Mouse (Mus musculus): Measurements from ENCODE around the gene Rnf113a1. TPM values are rescaled to one million over a fixed set of nuclear protein-coding genes. Genes with fewer than 3 reads are reported as not detected.
A peak's percentile ranks its signal among the peaks of the same experiment; 100 is the strongest.
"Not testable (repeated sequence)": the region's sequence is repeated elsewhere in the genome, so short reads cannot be mapped to it uniquely, and the experiment has no call there.

Rnf113a1 gene
- polyA plus RNA-seq (2012; rRNA removed) = 1.9 and 2.1 TPM in 2 replicates

DNA sequence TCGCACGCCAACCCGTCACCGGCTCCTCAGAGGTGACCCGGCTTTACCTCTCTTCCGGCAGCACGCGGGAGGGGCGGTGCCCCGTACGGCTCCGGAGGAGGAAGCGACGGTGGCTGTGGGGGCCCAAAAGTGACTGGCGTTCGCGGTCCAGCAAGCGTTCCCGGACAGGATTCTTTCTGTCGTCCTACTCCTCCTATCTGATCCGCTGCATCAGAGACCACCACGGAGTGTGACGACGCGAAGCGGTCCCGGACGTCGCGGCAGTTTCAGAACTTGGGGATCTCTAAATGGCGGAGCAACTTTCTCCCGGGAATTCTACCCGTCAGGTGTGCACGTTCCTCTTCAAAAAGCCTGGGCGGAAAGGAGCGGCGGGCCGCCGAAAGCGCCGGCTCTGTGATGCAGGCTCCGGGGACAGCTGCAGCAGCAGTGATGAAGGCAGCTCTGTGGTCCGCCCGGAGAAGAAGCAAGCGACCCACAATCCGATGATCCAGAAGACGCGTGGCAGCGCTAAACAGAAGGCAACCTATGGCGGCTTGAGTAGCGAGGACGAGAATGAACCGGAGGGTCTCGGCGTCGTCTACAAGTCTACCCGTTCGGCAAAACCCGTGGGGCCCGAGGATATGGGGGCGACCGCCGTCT lies at the start of gene Rnf113a1, which contains the start of gene Ndufa1:
Gene Rnf113a1 (plus strand): TSS at position 141 of the 639 bp plus-strand sequence.
Gene Ndufa1 (minus strand): TSS at position 59 of the 639 bp plus-strand sequence.
- Histone ChIP-seq H3K4me3 (replicated peaks; ENCODE audit: extremely low read depth, low read depth, low read length) (peak within 1 kb of the TSS; percentile 84), H3K4me1 (ENCODE audit: control insufficient read depth, insufficient read depth, low read length) (no peaks in the 10 kb centered on the region)
- WGBS = 32% methylated on average over 63 of the region's 63 CpGs
- peak; percentile 78 for DNase-seq
- TF ChIP-seq POLR2A (IDR thresholded peaks at IDR 0.05; ENCODE audit: borderline replicate concordance, extremely low read depth, low read depth, low read length) (no peak), CTCF (IDR thresholded peaks at IDR 0.05; ENCODE audit: insufficient read depth, low read length) (no peak)

DNA sequence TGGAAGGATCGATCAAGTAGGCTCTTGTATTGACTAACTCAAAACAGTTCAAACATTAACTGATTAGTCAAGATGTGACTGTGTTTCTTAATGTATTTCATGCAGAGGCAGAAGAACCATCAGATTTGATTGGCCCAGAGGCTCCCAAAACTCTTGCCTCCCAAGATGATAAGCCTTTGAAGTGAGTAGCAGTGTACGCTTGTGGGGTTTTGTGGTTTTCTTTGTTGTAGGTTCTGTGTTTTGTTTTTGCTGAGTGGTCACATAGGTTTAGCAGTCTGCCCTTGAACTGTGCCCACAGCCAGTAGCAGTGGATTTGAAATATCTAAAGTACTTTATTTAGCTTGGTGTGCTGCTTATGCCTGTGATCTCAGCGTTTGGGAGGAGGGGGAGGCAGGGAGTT lies 49.3 kb upstream of the Rnf113a1 start:
- no peak overlapping the region for H3K4me3 ChIP-seq (replicated peaks; ENCODE audit: extremely low read depth, low read depth, low read length)
- TF ChIP-seq POLR2A (IDR thresholded peaks at IDR 0.05; ENCODE audit: borderline replicate concordance, extremely low read depth, low read depth, low read length) (no peak), CTCF (IDR thresholded peaks at IDR 0.05; ENCODE audit: insufficient read depth, low read length) (no peak)
- 78% methylated on average over 3 of the region's 3 CpGs for WGBS
- DNase-seq = no peak
- no peaks in the 10 kb centered on the region for H3K4me1 ChIP-seq (ENCODE audit: control insufficient read depth, insufficient read depth, low read length)

DNA sequence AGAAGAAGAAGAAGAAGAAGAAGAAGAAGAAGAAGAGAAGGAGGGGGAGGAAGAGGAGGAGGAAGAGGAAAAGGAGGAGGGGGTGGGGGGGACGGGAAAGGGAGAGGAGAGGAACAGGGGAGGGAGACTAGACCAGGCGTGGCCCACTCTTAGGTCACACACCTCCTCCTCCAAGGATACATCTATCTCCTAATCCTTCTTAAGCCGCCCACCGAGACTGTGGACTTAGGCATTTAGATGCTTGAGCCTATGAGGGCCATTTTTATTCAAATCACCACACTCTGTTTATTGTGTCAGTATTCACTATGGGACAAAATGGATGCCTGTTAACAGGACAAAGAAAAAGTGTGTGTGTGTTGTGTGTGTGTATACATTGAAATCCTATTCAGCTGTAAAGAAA lies 46.5 kb upstream of the Rnf113a1 start:
- 65% methylated on average over 2 of the region's 4 CpGs for WGBS
- H3K4me1 ChIP-seq (ENCODE audit: control insufficient read depth, insufficient read depth, low read length); H3K4me3 ChIP-seq (replicated peaks; ENCODE audit: extremely low read depth, low read depth, low read length); DNase-seq: not testable (repeated sequence)

DNA sequence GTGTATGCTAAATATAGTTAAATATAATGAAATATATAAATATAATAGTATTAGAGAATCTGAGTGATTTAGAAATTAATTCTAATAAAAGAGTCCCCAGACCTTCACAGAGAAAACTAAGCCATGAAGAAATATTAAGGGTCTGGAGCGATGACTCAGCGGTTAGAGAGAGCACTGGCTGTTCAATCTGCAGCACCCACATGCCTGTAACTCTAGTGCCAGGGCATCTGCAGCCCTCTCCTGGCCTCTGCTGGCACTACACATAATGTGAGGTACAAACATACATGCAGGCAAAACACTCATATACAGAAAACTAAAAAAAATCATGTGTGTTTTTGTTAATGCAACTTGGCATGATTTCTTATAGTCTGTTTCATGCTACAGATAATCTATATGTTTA lies 46.1 kb upstream of the Rnf113a1 start:
- WGBS = 80% methylated on average over 2 of the region's 2 CpGs
- no peak for DNase-seq

DNA sequence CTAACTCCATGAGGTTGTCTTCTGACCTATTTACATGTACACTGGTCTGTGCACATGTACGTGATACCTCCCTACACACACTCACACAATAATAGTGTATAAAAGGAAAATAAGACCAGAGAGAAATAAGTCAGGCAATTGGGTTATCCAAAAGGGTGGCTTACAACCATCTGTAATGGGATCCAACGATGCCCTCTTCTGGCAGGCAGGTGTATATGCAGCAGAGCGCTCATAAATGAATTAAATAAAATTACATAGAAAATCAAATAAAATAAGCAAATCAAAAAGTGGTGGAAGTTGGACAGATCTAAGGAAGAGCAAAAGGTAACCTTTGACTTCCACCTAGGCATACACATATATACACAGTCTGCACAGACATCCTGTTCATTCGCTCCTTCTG lies 33.2 kb upstream of the Rnf113a1 start:
- DNase-seq = no peak
- 58% methylated on average over 4 of the region's 4 CpGs for WGBS
- no peak overlapping the region for H3K4me3 ChIP-seq (replicated peaks; ENCODE audit: extremely low read depth, low read depth, low read length)
- TF ChIP-seq CTCF (IDR thresholded peaks at IDR 0.05; ENCODE audit: insufficient read depth, low read length) = no peak
- TF ChIP-seq POLR2A (IDR thresholded peaks at IDR 0.05; ENCODE audit: borderline replicate concordance, extremely low read depth, low read depth, low read length) = no peak
- H3K4me1 ChIP-seq (ENCODE audit: control insufficient read depth, insufficient read depth, low read length) = no peaks in the 10 kb centered on the region

More for the DNA sequence above, 46.1 kb upstream of the Rnf113a1 start:
- H3K4me3 ChIP-seq (replicated peaks; ENCODE audit: extremely low read depth, low read depth, low read length) = no peak overlapping the region
- TF ChIP-seq POLR2A (IDR thresholded peaks at IDR 0.05; ENCODE audit: borderline replicate concordance, extremely low read depth, low read depth, low read length) (no peak), CTCF (IDR thresholded peaks at IDR 0.05; ENCODE audit: insufficient read depth, low read length) (peak; percentile 27; the same call in 1 of the 2 replicates)
- no peaks in the 10 kb centered on the region for H3K4me1 ChIP-seq (ENCODE audit: control insufficient read depth, insufficient read depth, low read length)

DNA sequence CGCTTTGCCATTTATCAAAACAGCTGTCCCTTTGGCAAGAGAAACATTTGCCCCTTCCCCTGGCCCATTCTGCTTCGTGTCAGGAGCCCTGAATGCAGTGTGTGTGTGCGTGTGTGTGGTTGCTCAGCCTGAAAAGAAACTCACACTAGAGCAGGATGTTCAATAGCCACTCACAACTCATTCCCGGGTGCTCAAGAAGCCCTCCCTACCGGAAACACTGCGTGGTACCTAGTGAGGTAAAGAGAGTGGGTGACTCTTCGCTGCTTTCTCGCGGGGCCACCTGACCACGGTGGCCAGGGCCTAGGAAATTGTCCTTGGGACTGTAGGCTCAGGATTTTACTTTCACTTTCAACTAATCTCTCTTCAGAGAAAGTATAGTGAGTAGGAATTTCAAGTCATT lies 29.9 kb upstream of the Rnf113a1 start:
- no peak for DNase-seq
- Histone ChIP-seq H3K4me3 (replicated peaks; ENCODE audit: extremely low read depth, low read depth, low read length) (no peak overlapping the region), H3K4me1 (ENCODE audit: control insufficient read depth, insufficient read depth, low read length) (no peaks in the 10 kb centered on the region)
- TF ChIP-seq CTCF (IDR thresholded peaks at IDR 0.05; ENCODE audit: insufficient read depth, low read length) (no peak), POLR2A (IDR thresholded peaks at IDR 0.05; ENCODE audit: borderline replicate concordance, extremely low read depth, low read depth, low read length) (no peak)
- 63% methylated on average over 10 of the region's 10 CpGs for WGBS

DNA sequence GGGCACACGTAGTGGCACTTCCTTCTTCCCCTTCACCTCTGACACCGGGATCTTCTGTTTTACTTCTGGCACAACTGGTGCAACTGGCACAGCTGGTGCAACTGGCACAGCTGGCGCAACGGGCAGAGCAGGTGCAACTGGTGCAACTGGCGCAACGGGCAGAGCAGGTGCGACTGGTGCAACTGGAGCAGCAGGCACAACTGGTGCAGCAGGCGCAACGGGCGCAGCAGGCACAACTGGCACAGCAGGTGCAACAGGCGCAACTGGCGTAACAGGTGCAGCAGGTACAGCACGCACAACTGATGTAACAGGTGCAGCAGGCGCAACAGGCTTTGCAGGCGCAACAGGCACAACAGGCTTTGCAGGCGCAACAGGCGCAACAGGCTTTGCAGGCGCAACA lies 27.9 kb upstream of the Rnf113a1 start:
- Histone ChIP-seq H3K4me3 (replicated peaks; ENCODE audit: extremely low read depth, low read depth, low read length) (no peak overlapping the region), H3K4me1 (ENCODE audit: control insufficient read depth, insufficient read depth, low read length) (no peaks in the 10 kb centered on the region)
- TF ChIP-seq CTCF (IDR thresholded peaks at IDR 0.05; ENCODE audit: insufficient read depth, low read length) (no peak), POLR2A (IDR thresholded peaks at IDR 0.05; ENCODE audit: borderline replicate concordance, extremely low read depth, low read depth, low read length) (no peak)
- WGBS = 80% methylated on average over 18 of the region's 18 CpGs
- DNase-seq = no peak

DNA sequence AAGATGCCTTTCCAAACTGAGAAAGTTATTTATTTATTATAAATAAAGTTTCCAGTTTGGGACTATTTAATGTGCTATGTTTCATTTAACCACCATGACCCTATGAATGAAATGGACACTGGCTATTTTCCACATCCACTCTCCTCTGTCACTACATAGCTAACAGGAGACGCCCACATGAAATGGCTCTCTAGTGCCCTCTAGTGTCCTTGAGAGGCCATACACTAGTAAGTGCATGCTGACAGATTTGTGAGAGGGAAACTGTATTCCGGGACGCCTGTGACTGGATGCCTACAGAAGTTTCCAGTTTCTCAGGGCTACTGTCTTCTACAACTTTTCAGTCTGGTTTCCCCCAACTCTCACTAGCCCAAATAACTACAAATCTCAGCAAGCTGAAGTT lies 24.0 kb upstream of the Rnf113a1 start:
- peak; percentile 24; the same call in 1 of the 2 replicates for TF ChIP-seq CTCF (IDR thresholded peaks at IDR 0.05; ENCODE audit: insufficient read depth, low read length)
- no peak for TF ChIP-seq POLR2A (IDR thresholded peaks at IDR 0.05; ENCODE audit: borderline replicate concordance, extremely low read depth, low read depth, low read length)
- DNase-seq = peak; percentile 5
- no peaks in the 10 kb centered on the region for H3K4me1 ChIP-seq (ENCODE audit: control insufficient read depth, insufficient read depth, low read length)
- H3K4me3 ChIP-seq (replicated peaks; ENCODE audit: extremely low read depth, low read depth, low read length) = no peak overlapping the region
- 44% methylated on average over 3 of the region's 3 CpGs for WGBS

DNA sequence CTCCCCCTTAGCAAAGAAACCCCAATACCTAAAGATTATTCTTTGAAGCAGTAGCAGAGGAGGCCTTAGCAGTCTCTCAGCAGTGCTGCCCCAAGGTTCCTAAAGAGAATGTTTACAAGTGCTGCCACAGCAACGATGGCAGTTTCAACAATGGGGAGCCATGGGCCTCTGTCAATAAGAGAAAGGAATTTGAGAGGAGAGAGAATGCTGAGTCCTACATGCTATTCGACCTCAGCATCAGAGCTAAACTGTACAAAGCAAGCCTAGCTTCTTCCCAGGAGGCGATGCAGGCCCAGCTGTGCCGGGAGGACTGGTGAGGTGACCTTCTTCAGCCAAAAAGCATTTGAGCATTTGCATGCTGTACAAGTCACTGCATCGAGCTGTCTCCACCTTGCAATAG lies 22.3 kb upstream of the Rnf113a1 start, which contains the start of gene Akap14:
Gene Akap14 (minus strand): TSS at position 101 of the 400 bp plus-strand sequence.
- H3K4me1 ChIP-seq (ENCODE audit: control insufficient read depth, insufficient read depth, low read length) = no peaks in the 10 kb centered on the region
- TF ChIP-seq POLR2A (IDR thresholded peaks at IDR 0.05; ENCODE audit: borderline replicate concordance, extremely low read depth, low read depth, low read length) (no peak), CTCF (IDR thresholded peaks at IDR 0.05; ENCODE audit: insufficient read depth, low read length) (no peak)
- H3K4me3 ChIP-seq (replicated peaks; ENCODE audit: extremely low read depth, low read depth, low read length) = no peak within 1 kb of the TSS
- 52% methylated on average over 5 of the region's 5 CpGs for WGBS
- DNase-seq = no peak

DNA sequence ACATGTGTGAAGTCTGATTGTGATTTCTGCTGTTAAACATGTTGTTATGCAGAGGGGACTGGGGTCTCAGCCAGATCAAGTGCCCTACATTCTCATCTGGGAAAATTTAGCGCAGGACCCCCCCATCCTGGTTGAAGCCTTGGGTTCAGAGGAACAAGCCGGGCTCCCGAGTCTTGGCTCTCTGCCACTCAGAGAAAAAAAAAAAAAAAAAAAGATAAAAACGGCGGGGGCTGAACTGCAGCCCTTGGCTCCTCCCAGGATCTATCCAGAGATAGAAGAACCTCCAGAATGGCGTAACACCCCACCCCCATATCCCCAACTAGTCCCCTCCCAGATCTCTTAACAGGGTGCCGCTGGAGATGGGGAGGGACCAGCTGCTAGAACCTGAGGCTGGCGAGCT lies 6.6 kb upstream of the Rnf113a1 start:
- not testable (repeated sequence) for DNase-seq; H3K4me1 ChIP-seq (ENCODE audit: control insufficient read depth, insufficient read depth, low read length); H3K4me3 ChIP-seq (replicated peaks; ENCODE audit: extremely low read depth, low read depth, low read length)
- WGBS = 44% methylated on average over 8 of the region's 8 CpGs
